Mouse (Mus musculus) megakaryocyte, adult 5-6 weeks (primary cell): ENCODE data around the gene Tex11. TPM values are rescaled to one million over a fixed set of nuclear protein-coding genes. Genes with fewer than 3 reads are reported as not detected.

ENCODE experiments used
- total RNA-seq, 2 experiments: library from RNA; stranded (forward) in 1 of 2; stranded (reverse) in 1 of 2; fragments of 153-499, 151-499 nt in 1 of 2; fragments of 221-1000, 200-1000 nt in 1 of 2; gene quantifications; 2 replicates each; pipeline versions ENCODE4 v1.2.3 to v1.2.4; 2015 to 2017

Gene Tex11
- total RNA-seq, 2 experiments from 2014 or later = 0.48 to 0.49 TPM

Other genes with a start within 250 kb of the Tex11 start
- not detected in 2 replicates for gene Slc7a3, start 26.4 kb upstream of the Tex11 start, total RNA-seq (2015)
- not detected in 2 replicates for gene Slc7a3, start 26.4 kb upstream of the Tex11 start, total RNA-seq (2017)
- 32.4 and 36.3 TPM in 2 replicates for gene Snx12, start 162.9 kb upstream of the Tex11 start, total RNA-seq (2015)
- 56.2 and 57.1 TPM in 2 replicates for gene Snx12, start 162.9 kb upstream of the Tex11 start, total RNA-seq (2017)
- 2.6 and 3.0 TPM in 2 replicates for gene Foxo4, start 194.9 kb upstream of the Tex11 start, total RNA-seq (2015)
- 8.2 and 9.2 TPM in 2 replicates for gene Foxo4, start 194.9 kb upstream of the Tex11 start, total RNA-seq (2017)
- 1.0 TPM in 1 of 2 replicates, not detected in the other for gene Gm614, start 204.3 kb upstream of the Tex11 start, total RNA-seq (2015)
- gene Gm614, start 204.3 kb upstream of the Tex11 start, total RNA-seq (2017) = not detected in 2 replicates
- 47.4 and 60.1 TPM in 2 replicates for gene Il2rg, start 208.6 kb upstream of the Tex11 start, total RNA-seq (2015)
- 35.2 and 64.5 TPM in 2 replicates for gene Il2rg, start 208.6 kb upstream of the Tex11 start, total RNA-seq (2017)
- gene Gm20489, start 209.4 kb upstream of the Tex11 start, total RNA-seq (2015) = not detected in 2 replicates
- not detected in 2 replicates for gene Gm20489, start 209.4 kb upstream of the Tex11 start, total RNA-seq (2017)
- 46.8 and 63.7 TPM in 2 replicates for gene Med12, start 214.4 kb upstream of the Tex11 start, total RNA-seq (2015)
- gene Med12, start 214.4 kb upstream of the Tex11 start, total RNA-seq (2017) = 28.7 and 37.4 TPM in 2 replicates
- 0.04 TPM in 1 of 2 replicates, not detected in the other for gene Nlgn3, start 239.5 kb upstream of the Tex11 start, total RNA-seq (2015)
- not detected in 2 replicates for gene Nlgn3, start 239.5 kb upstream of the Tex11 start, total RNA-seq (2017)